Mouse (Mus musculus) forebrain, postnatal 0 days (tissue): ENCODE measurements around the gene C4bp. TPM values are rescaled to one million over a fixed set of nuclear protein-coding genes. Genes with fewer than 3 reads are reported as not detected.
"Not testable (repeated sequence)": the region's sequence is repeated elsewhere in the genome, so short reads cannot be mapped to it uniquely, and the experiment has no call there.

ENCODE experiments used
- ATAC-seq: fragments of 200-750 bp; cut with Nextera tagmentation; 2 replicates; pipeline ENCODE4 v1.8.0; 2017; ENCODE audit warnings: mild to moderate bottlenecking, moderate library complexity
- DNase-seq: peaks from one replicate; pipeline ENCODE4 v3.0.0-alpha.2; 2015
- H3K27ac ChIP-seq: fragments of 300-500 bp; sonication (generic); 2 replicates; pipeline ENCODE4 v1.5.1; 2014; ENCODE audit warnings: low read depth, mild to moderate bottlenecking, antibody characterized with exemption, low read length, moderate library complexity, mixed read lengths
- H3K27me3 ChIP-seq: fragments of 300-500 bp; sonication (generic); 2 replicates; pipeline ENCODE4 v1.6.1; 2014; ENCODE audit warnings: mild to moderate bottlenecking, low read length, mixed read lengths; ENCODE audit not compliant: insufficient read depth
- H3K36me3 ChIP-seq: fragments of 300-500 bp; sonication (generic); 2 replicates; pipeline ENCODE4 v1.6.1; 2014; ENCODE audit warnings: mild to moderate bottlenecking, moderate library complexity; ENCODE audit not compliant: insufficient read depth
- H3K4me1 ChIP-seq: fragments of 300-500 bp; sonication (generic); 2 replicates; pipeline ENCODE4 v1.6.1; 2014; ENCODE audit warnings: antibody characterized with exemption; ENCODE audit not compliant: insufficient read depth
- H3K4me2 ChIP-seq: fragments of 300-500 bp; sonication (generic); 2 replicates; pipeline ENCODE4 v1.6.1; 2014; ENCODE audit warnings: low read depth, mild to moderate bottlenecking, moderate library complexity
- H3K4me3 ChIP-seq: fragments of 300-500 bp; sonication (generic); 2 replicates; pipeline ENCODE4 v1.5.1; 2014; ENCODE audit warnings: low read depth, low read length, mixed read lengths
- H3K9ac ChIP-seq: fragments of 300-500 bp; sonication (generic); 2 replicates; pipeline ENCODE4 v1.6.1; 2014; ENCODE audit warnings: mild to moderate bottlenecking
- H3K9me3 ChIP-seq: fragments of 300-500 bp; sonication (generic); 2 replicates; pipeline ENCODE4 v1.6.1; 2016; ENCODE audit warnings: low read length
- CTCF ChIP-seq: sonication (generic); IDR thresholded peaks from 2 replicates; pipeline ENCODE4 v1.5.1; 2016; ENCODE audit warnings: antibody characterized with exemption, control low read depth, low read depth
- WGBS: fragments of 180-500 bp; shearing (Covaris S2); extraction: QIAGEN DNeasy Blood & Tissue Kit; methylation state at CpG from one replicate; pipeline ENCODE4 v1.1.7; 2014; 5-methylcytosine and 5-hydroxymethylcytosine counted together
- polyA plus RNA-seq: library from polyadenylated mRNA; unstranded; fragments of >200 nt; fragmentation: Nextera tagmentation; extraction: Ambion mirVana; gene quantifications from 2 replicates; pipeline ENCODE4 v1.2.1, GENCODE M21; 2015
- total RNA-seq: library from RNA; depleted of rRNA; stranded (reverse); fragments of >200 nt; gene quantifications from 2 replicates; pipeline ENCODE4 v1.2.3, GENCODE M21; 2014

The C4bp gene
- total and polyA plus RNA-seq, 2 experiments from 2014 or later = not detected

- Histone ChIP-seq H3K36me3 (no peaks in the 10 kb centered on the region), H3K27ac (no peak overlapping the region), H3K9me3 (no peaks in the 10 kb centered on the region), H3K4me1 (no peaks in the 10 kb centered on the region), H3K27me3 (no peaks in the 10 kb centered on the region), H3K4me2 (no peak overlapping the region), H3K4me3 (no peak overlapping the region), H3K9ac (no peak overlapping the region)
- TF ChIP-seq CTCF = no peak
- 76% methylated on average over 6 of the region's 6 CpGs for WGBS
- DNase-seq (no peak), ATAC-seq (no peak)
Measured at GRCm38 (mm10) chr1:130681656-130682413, 20.4 kb upstream of the C4bp start.

DNA sequence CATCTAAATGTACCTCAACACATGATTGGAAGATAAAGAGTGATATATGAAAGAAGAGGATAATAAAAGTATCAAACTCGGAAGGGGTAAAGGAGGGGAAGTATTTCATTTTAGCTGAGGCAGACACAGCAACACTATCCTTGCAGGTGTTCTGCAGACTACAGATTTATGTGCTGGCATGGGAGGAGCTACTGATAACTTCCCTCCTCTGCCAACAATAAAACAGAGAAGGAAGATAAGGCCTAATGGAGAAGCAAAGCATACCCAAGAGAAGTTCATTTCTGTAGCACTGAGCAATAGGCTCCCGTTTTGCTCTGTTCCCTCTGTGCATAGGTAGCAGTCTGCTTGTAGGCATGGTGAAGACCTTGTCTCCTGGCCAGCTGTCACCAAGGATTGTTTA lies 19.6 kb upstream of the C4bp start:
- no peak for ATAC-seq
- no peaks in the 10 kb centered on the region for H3K9me3 ChIP-seq
- no peak overlapping the region for H3K27ac ChIP-seq
- 94% methylated on average over 2 of the region's 2 CpGs for WGBS
- no peak for DNase-seq
- H3K4me1 ChIP-seq = no peaks in the 10 kb centered on the region
- no peak overlapping the region for H3K4me3 ChIP-seq
- no peak overlapping the region for H3K9ac ChIP-seq
- no peak overlapping the region for H3K4me2 ChIP-seq
- no peaks in the 10 kb centered on the region for H3K27me3 ChIP-seq
- TF ChIP-seq CTCF = no peak
- H3K36me3 ChIP-seq = no peaks in the 10 kb centered on the region

DNA sequence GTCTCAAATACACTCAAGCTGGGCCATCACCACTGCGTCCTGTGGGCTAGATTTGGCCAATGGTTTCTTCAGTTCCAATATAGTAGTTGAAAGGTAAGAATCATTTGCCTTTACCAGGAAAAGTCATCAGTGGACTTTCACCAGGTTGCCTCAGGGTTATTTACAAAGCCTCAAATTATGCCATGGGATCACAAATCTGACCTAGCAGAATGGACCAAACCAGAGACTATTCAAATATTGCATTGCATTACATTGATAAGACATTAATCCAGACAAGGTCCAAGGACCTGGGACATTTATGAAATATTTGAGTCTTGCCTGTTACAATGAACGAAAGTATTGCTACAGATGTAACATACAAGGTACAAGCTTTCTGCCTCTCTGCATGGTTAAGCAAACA lies 17.1 kb upstream of the C4bp start:
- 84% methylated on average over 2 of the region's 2 CpGs for WGBS

DNA sequence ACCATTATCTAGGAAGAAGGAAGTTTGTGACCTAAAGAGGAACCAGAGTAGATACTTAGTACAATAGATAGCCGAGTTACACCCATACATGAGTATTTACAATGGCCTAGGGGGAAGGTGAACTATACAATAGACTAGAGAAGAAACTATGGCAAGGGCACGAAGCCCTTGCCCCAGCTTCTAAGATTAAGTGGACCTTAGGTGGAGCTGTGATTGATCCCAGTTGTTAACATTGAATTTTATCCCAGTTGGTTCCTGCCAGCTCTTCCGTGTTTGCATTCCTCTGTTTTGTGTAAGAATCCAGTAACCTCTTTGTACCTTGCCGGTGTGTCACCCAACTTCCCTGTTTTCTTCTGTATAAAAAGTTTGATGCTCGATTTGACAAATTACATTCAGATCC lies 2.1 kb upstream of the C4bp start:
- H3K27ac ChIP-seq, DNase-seq, ATAC-seq, H3K4me2 ChIP-seq, H3K4me1 ChIP-seq, H3K27me3 ChIP-seq, H3K9me3 ChIP-seq, H3K4me3 ChIP-seq, H3K9ac ChIP-seq, H3K36me3 ChIP-seq: not testable (repeated sequence)
- WGBS = 84% methylated on average over 5 of the region's 5 CpGs

More for the DNA sequence above, 17.1 kb upstream of the C4bp start:
- Histone ChIP-seq H3K27me3 (no peaks in the 10 kb centered on the region), H3K9me3 (no peaks in the 10 kb centered on the region), H3K9ac (no peak overlapping the region), H3K4me1 (no peaks in the 10 kb centered on the region), H3K36me3 (no peaks in the 10 kb centered on the region), H3K4me2 (no peak overlapping the region), H3K27ac (no peak overlapping the region), H3K4me3 (no peak overlapping the region)
- TF ChIP-seq CTCF = no peak
- DNase-seq = no peak
- ATAC-seq = no peak

DNA sequence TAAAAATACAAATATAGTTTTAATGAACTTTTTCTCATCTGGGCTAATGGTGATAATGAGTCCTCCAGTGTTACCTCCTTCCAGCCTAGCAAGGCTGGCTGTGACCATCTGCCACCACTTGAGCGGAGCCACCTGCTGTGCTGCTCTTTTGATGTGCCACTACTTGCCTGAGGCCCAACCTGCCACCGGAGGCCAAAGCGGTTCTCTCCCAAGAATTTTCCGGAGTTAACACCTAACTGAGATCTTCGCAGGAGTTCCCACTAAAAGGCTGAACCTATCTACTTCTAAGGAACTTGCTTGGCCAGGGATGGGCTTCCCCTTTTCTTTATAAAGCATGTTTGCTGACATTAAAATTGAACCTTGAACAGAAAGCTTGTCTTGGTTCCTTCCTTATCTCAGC lies 1.8 kb downstream of the C4bp start:
- DNase-seq, H3K4me2 ChIP-seq, H3K27ac ChIP-seq, H3K4me1 ChIP-seq, H3K9me3 ChIP-seq, H3K36me3 ChIP-seq, H3K9ac ChIP-seq, H3K27me3 ChIP-seq, ATAC-seq, H3K4me3 ChIP-seq: not testable (repeated sequence)
- WGBS = 57% methylated on average over 5 of the region's 5 CpGs

GRCm38 (mm10) chr1:130644103-130644502 lies 17.3 kb downstream of the C4bp start:
- ATAC-seq (no peak), DNase-seq (no peak)
- Histone ChIP-seq H3K36me3 (no peaks in the 10 kb centered on the region), H3K27me3 (no peaks in the 10 kb centered on the region), H3K4me2 (no peak overlapping the region), H3K9ac (no peak overlapping the region), H3K4me3 (no peak overlapping the region), H3K27ac (no peak overlapping the region), H3K4me1 (no peaks in the 10 kb centered on the region), H3K9me3 (no peaks in the 10 kb centered on the region)
- TF ChIP-seq CTCF = no peak
- WGBS = 38% methylated on average over 4 of the region's 4 CpGs

DNA sequence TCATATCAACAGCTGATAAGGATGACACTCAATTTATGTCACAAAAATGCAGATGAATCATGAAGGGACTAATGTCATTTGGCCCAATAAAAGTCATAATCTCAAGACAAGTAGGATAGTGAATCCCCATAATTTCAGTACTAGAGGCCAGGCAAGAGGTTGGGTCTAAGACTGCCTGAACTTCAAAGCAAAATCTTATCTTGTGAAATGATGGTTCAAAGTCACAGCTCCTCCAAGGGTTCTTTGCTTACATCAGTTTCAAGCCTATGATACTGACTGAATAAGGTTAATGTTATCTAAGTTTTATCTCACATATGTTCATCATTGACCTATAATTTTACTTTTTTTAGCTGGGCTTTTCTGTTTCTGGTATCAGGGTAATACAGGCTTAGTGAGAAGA lies 20.5 kb downstream of the C4bp start:
- no peak overlapping the region for H3K27ac ChIP-seq
- no peak for ATAC-seq
- no peak for TF ChIP-seq CTCF
- no peak overlapping the region for H3K4me3 ChIP-seq
- H3K4me1 ChIP-seq = no peaks in the 10 kb centered on the region
- H3K9me3 ChIP-seq = no peaks in the 10 kb centered on the region
- no peak overlapping the region for H3K4me2 ChIP-seq
- no peaks in the 10 kb centered on the region for H3K36me3 ChIP-seq
- H3K27me3 ChIP-seq = no peaks in the 10 kb centered on the region
- no peak for DNase-seq
- H3K9ac ChIP-seq = no peak overlapping the region
